Mouse (Mus musculus): ENCODE data around the gene Ostc. TPM values are rescaled to one million over a fixed set of nuclear protein-coding genes. Genes with fewer than 3 reads are reported as not detected.

The Ostc gene
- polyA plus RNA-seq, 1 experiment: 75.0 TPM

DNA sequence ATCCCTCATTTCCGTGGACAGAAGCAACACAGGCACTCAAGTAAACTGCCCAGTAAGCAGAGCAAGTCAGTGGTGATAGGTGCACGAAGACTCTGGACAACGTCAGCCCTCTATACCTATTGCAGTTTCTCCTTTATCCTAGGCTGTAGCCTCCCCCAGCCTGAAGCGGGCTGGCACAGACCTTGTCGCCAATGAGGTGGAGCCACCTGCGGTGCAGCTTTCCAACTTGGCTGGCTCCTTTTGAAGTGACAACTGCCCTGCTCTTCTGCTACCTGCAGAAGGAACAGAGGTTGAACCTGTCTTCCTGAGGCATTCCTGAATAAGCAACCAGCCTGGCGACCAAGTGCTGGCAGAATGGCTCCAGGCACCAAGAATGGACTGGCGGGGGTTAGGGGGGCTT, 25.4 kb downstream of the Ostc start:
- Histone ChIP-seq H3K4me3 (replicated peaks; ENCODE audit: control insufficient read depth, low read depth, low read length) (no peak overlapping the region), H3K4me1 (ENCODE audit: control insufficient read depth, insufficient read depth, low read length) (no peaks in the 10 kb centered on the region), H3K27ac (ENCODE audit: control insufficient read depth, insufficient read depth, low read depth, low read length, poor library complexity) (no peak overlapping the region)
- TF ChIP-seq POLR2A (IDR thresholded peaks at IDR 0.05; ENCODE audit: borderline replicate concordance, control insufficient read depth, low read depth, low read length) (no peak), CTCF (IDR thresholded peaks at IDR 0.05; ENCODE audit: control insufficient read depth, insufficient read depth, low read length) (no peak)
- WGBS: 81% methylated on average over 8 of the region's 8 CpGs

DNA sequence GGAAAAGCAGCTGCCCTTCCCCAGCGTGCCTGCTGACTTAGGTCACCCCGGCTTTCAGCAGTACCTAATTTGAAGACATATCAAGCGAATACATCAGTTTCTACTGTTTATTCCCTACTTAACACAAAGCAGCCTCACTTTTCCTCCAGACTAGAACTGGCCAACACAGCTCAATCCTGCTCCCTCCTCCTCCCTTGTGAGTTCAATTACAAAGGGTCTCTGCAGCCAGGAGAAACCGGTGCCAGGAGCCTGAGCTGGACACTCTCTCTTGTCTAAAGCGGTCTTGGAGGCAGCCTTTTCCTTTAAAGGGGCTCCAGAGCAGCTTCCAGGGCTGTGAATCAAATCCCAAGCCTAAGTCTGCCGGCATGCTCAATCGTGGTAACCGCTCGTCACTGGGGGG, 27.1 kb downstream of the Ostc start:
- H3K27ac ChIP-seq (ENCODE audit: control insufficient read depth, insufficient read depth, low read depth, low read length, poor library complexity): no peak overlapping the region
- no peak for TF ChIP-seq CTCF (IDR thresholded peaks at IDR 0.05; ENCODE audit: control insufficient read depth, insufficient read depth, low read length)
- no peak for TF ChIP-seq POLR2A (IDR thresholded peaks at IDR 0.05; ENCODE audit: borderline replicate concordance, control insufficient read depth, low read depth, low read length)
- H3K4me3 ChIP-seq (replicated peaks; ENCODE audit: control insufficient read depth, low read depth, low read length): no peak overlapping the region
- no peaks in the 10 kb centered on the region for H3K4me1 ChIP-seq (ENCODE audit: control insufficient read depth, insufficient read depth, low read length)
- WGBS: 78% methylated on average over 9 of the region's 9 CpGs

DNA sequence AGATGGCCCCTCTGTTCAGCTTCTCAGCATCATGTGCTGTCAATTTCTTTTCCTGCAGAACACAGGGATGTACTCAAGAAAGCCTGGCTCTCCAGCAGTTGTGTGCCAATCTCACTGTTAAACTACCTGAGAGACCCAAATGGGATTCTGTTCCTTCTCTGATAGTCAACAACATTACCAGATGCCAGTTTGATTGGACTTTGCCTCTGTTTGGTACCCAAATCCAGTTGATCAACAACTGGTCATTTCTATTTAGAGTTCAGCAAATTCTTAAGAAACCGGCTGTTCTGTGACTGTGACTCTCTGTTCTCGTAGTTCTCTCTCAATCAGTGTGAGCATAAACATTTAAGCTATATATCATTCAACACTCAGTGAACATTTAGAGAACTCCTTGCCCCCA, 28.0 kb downstream of the Ostc start:
- Histone ChIP-seq H3K27ac (ENCODE audit: control insufficient read depth, insufficient read depth, low read depth, low read length, poor library complexity) (no peak overlapping the region), H3K4me1 (ENCODE audit: control insufficient read depth, insufficient read depth, low read length) (no peaks in the 10 kb centered on the region), H3K4me3 (replicated peaks; ENCODE audit: control insufficient read depth, low read depth, low read length) (no peak overlapping the region)
- 74% methylated on average over 2 of the region's 2 CpGs for WGBS
- TF ChIP-seq POLR2A (IDR thresholded peaks at IDR 0.05; ENCODE audit: borderline replicate concordance, control insufficient read depth, low read depth, low read length) (no peak), CTCF (IDR thresholded peaks at IDR 0.05; ENCODE audit: control insufficient read depth, insufficient read depth, low read length) (no peak)

DNA sequence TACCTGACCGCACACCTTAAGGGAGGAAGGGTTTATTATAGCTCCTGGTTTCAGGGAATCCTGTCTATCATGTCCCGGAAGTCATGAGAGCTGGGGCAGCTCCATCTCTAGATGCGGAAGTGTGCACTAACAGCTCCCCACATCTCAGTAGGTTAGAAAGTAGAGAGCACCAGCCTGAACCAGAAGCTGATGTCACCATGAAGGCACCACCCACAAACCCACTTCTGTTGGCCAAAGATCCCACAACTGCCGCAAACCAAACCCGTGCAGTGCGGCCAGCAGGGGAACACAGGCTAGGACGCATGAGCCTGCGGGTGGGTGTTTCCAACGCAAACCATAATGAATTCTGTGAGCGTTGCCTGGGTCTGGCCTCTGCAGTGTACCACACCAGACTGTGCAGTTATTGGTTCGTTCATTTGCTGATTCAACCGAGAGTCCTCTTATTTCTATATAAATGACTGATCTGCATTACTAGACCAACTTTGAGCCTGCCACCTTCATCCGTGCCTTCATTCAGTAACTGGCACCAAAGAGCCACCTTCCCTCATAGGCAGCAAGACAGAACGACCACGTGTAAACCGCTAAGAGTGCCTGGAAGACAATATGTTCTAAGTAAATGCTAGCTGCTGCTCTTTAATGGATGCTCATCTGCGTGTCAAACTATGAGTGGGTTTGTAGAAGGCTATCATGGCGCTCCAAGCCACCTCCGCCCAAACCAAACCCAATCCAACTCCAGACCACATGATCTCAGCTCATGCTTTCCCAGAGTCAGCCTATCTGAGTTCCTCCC, 31.4 kb downstream of the Ostc start:
- Histone ChIP-seq H3K4me3 (replicated peaks; ENCODE audit: control insufficient read depth, low read depth, low read length) (no peak overlapping the region), H3K4me1 (ENCODE audit: control insufficient read depth, insufficient read depth, low read length) (no peaks in the 10 kb centered on the region), H3K27ac (ENCODE audit: control insufficient read depth, insufficient read depth, low read depth, low read length, poor library complexity) (no peak overlapping the region)
- TF ChIP-seq POLR2A (IDR thresholded peaks at IDR 0.05; ENCODE audit: borderline replicate concordance, control insufficient read depth, low read depth, low read length) (no peak), CTCF (IDR thresholded peaks at IDR 0.05; ENCODE audit: control insufficient read depth, insufficient read depth, low read length) (no peak)
- 83% methylated on average over 19 of the region's 19 CpGs for WGBS

DNA sequence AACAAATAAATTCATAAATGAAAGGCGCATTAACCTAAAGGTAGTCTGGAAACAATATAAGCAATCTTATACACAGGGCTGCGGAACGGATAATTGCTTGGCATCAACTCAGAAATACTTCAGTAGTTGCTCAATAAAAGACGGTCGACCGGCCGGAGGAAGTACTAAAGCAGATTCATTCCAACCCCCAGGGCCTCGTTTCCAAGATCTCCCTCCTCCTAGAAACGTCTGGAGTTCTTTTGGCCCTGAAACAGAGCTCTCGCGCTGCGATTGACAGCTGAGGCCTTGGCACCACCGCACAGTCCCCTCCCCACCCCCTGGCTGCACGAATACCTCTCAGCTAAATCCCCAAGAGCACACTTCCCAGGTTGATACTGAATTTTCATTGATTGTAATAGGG, 38.0 kb downstream of the Ostc start:
- WGBS: 78% methylated on average over 14 of the region's 14 CpGs
- Histone ChIP-seq H3K27ac (ENCODE audit: control insufficient read depth, insufficient read depth, low read depth, low read length, poor library complexity) (no peak overlapping the region), H3K4me1 (ENCODE audit: control insufficient read depth, insufficient read depth, low read length) (no peaks in the 10 kb centered on the region), H3K4me3 (replicated peaks; ENCODE audit: control insufficient read depth, low read depth, low read length) (no peak overlapping the region)
- TF ChIP-seq CTCF (IDR thresholded peaks at IDR 0.05; ENCODE audit: control insufficient read depth, insufficient read depth, low read length) (no peak), POLR2A (IDR thresholded peaks at IDR 0.05; ENCODE audit: borderline replicate concordance, control insufficient read depth, low read depth, low read length) (no peak)

DNA sequence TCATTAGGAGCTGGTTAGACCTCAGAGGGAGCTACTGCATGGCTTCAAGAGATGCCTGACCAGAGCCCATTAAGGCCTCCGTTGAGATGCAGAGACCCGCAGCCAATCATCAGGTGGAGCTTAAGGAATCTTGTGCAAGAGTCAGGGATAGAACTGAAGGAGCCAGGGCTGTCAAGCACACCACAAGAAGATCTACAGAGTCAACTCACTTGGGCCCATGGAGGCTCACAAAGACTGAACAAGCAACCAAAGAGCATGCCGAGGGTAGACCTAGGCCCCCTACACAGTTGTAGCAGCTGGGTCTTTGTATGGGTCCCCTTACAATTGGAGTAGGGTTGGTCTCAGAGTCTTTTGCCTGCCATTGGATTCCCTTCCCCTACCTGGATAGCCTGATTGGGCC, 46.7 kb downstream of the Ostc start:
- H3K4me3 ChIP-seq (replicated peaks; ENCODE audit: control insufficient read depth, low read depth, low read length): no peak overlapping the region
- 77% methylated on average over 3 of the region's 3 CpGs for WGBS
- no peak for TF ChIP-seq CTCF (IDR thresholded peaks at IDR 0.05; ENCODE audit: control insufficient read depth, insufficient read depth, low read length)
- no peak for TF ChIP-seq POLR2A (IDR thresholded peaks at IDR 0.05; ENCODE audit: borderline replicate concordance, control insufficient read depth, low read depth, low read length)
- H3K27ac ChIP-seq (ENCODE audit: control insufficient read depth, insufficient read depth, low read depth, low read length, poor library complexity): no peak overlapping the region
- H3K4me1 ChIP-seq (ENCODE audit: control insufficient read depth, insufficient read depth, low read length): no peaks in the 10 kb centered on the region

DNA sequence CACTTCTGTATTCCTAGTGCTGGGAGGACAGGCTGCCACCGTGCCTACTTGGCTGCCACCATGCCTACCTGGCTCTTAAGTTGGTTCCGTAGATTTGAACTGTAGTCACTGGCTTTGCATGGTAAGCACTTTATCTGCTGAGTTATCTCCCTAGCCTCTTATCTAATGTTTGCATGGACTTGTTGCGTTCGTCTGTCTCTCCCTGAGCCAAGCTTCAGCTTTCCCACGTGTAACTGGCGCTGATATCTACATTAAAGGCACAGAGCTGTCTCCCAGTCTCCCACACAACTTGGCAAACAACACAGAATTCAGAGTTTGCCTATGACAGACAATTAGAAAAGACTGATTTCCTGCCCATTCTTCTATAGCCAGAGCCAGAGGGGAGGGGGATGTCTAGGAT, 48.6 kb downstream of the Ostc start:
- 62% methylated on average over 6 of the region's 6 CpGs for WGBS
- Histone ChIP-seq H3K4me3 (replicated peaks; ENCODE audit: control insufficient read depth, low read depth, low read length) (no peak overlapping the region), H3K27ac (ENCODE audit: control insufficient read depth, insufficient read depth, low read depth, low read length, poor library complexity) (no peak overlapping the region), H3K4me1 (ENCODE audit: control insufficient read depth, insufficient read depth, low read length) (no peaks in the 10 kb centered on the region)
- TF ChIP-seq POLR2A (IDR thresholded peaks at IDR 0.05; ENCODE audit: borderline replicate concordance, control insufficient read depth, low read depth, low read length) (no peak), CTCF (IDR thresholded peaks at IDR 0.05; ENCODE audit: control insufficient read depth, insufficient read depth, low read length) (no peak)

DNA sequence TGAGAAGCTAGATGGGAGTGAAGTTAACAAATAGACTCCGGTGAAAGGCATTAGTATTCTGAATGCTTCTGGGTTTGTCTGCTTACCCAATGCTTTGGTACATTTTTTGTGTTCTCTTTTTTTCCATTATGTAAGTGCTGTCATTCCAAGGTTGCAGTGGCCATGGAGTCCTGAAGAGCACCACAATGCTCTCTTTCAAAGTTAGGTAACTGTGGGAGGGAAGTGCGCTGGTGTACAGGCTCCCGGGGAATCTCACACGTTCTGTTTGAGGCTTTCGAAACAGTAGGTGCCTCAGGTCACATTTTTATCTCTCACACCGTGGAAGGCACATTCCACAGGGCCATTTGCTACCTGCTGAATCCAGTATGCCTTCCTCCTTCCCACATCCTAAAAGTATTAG, 59.7 kb downstream of the Ostc start:
- no peak for TF ChIP-seq CTCF (IDR thresholded peaks at IDR 0.05; ENCODE audit: control insufficient read depth, insufficient read depth, low read length)
- no peak for TF ChIP-seq POLR2A (IDR thresholded peaks at IDR 0.05; ENCODE audit: borderline replicate concordance, control insufficient read depth, low read depth, low read length)
- no peaks in the 10 kb centered on the region for H3K4me1 ChIP-seq (ENCODE audit: control insufficient read depth, insufficient read depth, low read length)
- H3K27ac ChIP-seq (ENCODE audit: control insufficient read depth, insufficient read depth, low read depth, low read length, poor library complexity): no peak overlapping the region
- WGBS: 63% methylated on average over 6 of the region's 6 CpGs
- H3K4me3 ChIP-seq (replicated peaks; ENCODE audit: control insufficient read depth, low read depth, low read length): no peak overlapping the region

Data from bone marrow, adult 2 months (tissue).